Mouse (Mus musculus): ENCODE measurements at regions not wholly inside any gene's neighbourhood (a gene's known extent, or its start where the extent isn't known, plus 50 kb on each side); places are given as distances from the start of the nearest gene placed in this dataset.

- DNase-seq: no peak
These were observed 57.0 kb downstream of the Nxnl2 start for GRCm38 (mm10) chr13:51227836-51228235.

- DNase-seq: peak in 1 of 2 experiments; percentile 36
These were observed 58.3 kb downstream of the Nxnl2 start for GRCm38 (mm10) chr13:51228862-51229770.

- DNase-seq: no peak
These were observed 59.0 kb downstream of the Nxnl2 start for GRCm38 (mm10) chr13:51229862-51230261.

GRCm38 (mm10) chr13:51231586-51231985 lies 60.8 kb downstream of the Nxnl2 start:
- DNase-seq: no peak

GRCm38 (mm10) chr13:51247378-51247777 lies 76.6 kb downstream of the Nxnl2 start:
- DNase-seq: no peak

GRCm38 (mm10) chr13:51253371-51253770 lies 82.5 kb downstream of the Nxnl2 start:
- no peak for DNase-seq

- no peak for DNase-seq
These were observed 84.9 kb downstream of the Nxnl2 start for GRCm38 (mm10) chr13:51255688-51256087.

- no peak for DNase-seq
These were observed 88.2 kb downstream of the Nxnl2 start for GRCm38 (mm10) chr13:51258752-51259721.

GRCm38 (mm10) chr13:51261619-51262018 lies 90.8 kb downstream of the Nxnl2 start:
- DNase-seq: peak in 1 of 2 experiments; percentile 29

- DNase-seq: no peak
These were observed 102.0 kb downstream of the Nxnl2 start for GRCm38 (mm10) chr13:51272786-51273185.

GRCm38 (mm10) chr13:51274639-51275038 lies 103.8 kb downstream of the Nxnl2 start:
- DNase-seq: no peak

GRCm38 (mm10) chr13:51276601-51277000 lies 105.8 kb downstream of the Nxnl2 start:
- no peak for DNase-seq

- no peak for DNase-seq
These were observed 106.7 kb downstream of the Nxnl2 start for GRCm38 (mm10) chr13:51277515-51277914.

- no peak for DNase-seq
These were observed 109.0 kb downstream of the Nxnl2 start for GRCm38 (mm10) chr13:51279642-51280387.

GRCm38 (mm10) chr13:51280388-51280753 lies 109.5 kb downstream of the Nxnl2 start:
- DNase-seq: no peak

- no peak for DNase-seq
These were observed 113.9 kb downstream of the Nxnl2 start for GRCm38 (mm10) chr13:51284679-51285078.

GRCm38 (mm10) chr13:51289442-51289841 lies 118.6 kb downstream of the Nxnl2 start:
- no peak for DNase-seq

- DNase-seq: no peak
These were observed 118.4 kb upstream of the S1pr3 start for GRCm38 (mm10) chr13:51290021-51290424.

GRCm38 (mm10) chr13:51290926-51291325 lies 117.5 kb upstream of the S1pr3 start:
- peak in 1 of 2 experiments; percentile 15 for DNase-seq

- DNase-seq: no peak
These were observed 115.4 kb upstream of the S1pr3 start for GRCm38 (mm10) chr13:51293047-51293446.

GRCm38 (mm10) chr13:51295872-51296271 lies 112.6 kb upstream of the S1pr3 start:
- no peak for DNase-seq

- DNase-seq: no peak
These were observed 111.1 kb upstream of the S1pr3 start for GRCm38 (mm10) chr13:51297231-51297880.

All from layer of hippocampus, postnatal 36 days (tissue).